Comparison of ENCODE assay signal across 8 mouse cellular contexts in genomic region chr11:4134400-4134799, GRCm38 (mm10). TPM values are rescaled to one million over a fixed set of nuclear protein-coding genes. Genes with fewer than 3 reads are reported as not detected.
A peak's percentile ranks its signal among the peaks of the same experiment; 100 is the strongest.
DNase-seq lines count a peak whose midpoint lies in the region; ATAC-seq and TF ChIP-seq lines count a peak whose summit lies in the region.

No protein-coding gene starts in this region.

- H3K9ac ChIP-seq in kidney, embryonic 15.5 days = no peak overlapping the region
- peak overlapping the region; percentile 100 for H3K9ac ChIP-seq in hindbrain, embryonic 16.5 days (ENCODE audit: low read depth, low read length)
- H3K9ac ChIP-seq in midbrain, postnatal 0 days (replicated peaks; ENCODE audit: low read length, poor library complexity, severe bottlenecking) = peak overlapping the region; percentile 99; the same call in 1 of the 2 replicates

- H3K4me3 ChIP-seq in kidney, embryonic 15.5 days (replicated peaks) = peak overlapping the region; percentile 93
- peak overlapping the region; percentile 66 for H3K4me3 ChIP-seq in embryonic facial prominence, embryonic 10.5 days
- no peak overlapping the region for H3K4me3 ChIP-seq in hindbrain, embryonic 16.5 days (ENCODE audit: low read length)
- peak overlapping the region; percentile 90 for H3K4me3 ChIP-seq in midbrain, postnatal 0 days (ENCODE audit: low read depth, low read length)
- H3K4me3 ChIP-seq in lung, adult 2 months (replicated peaks; ENCODE audit: extremely low read depth, low read depth, low read length) = no peak overlapping the region

- TF ChIP-seq CTCF in midbrain, postnatal 0 days (IDR thresholded peaks at IDR 0.05) = no peak
- no peak for TF ChIP-seq CTCF in lung, adult 2 months (IDR thresholded peaks at IDR 0.05; ENCODE audit: insufficient read depth, low read length)

- ATAC-seq in kidney, embryonic 15.5 days (replicated peaks; ENCODE audit: low FRiP score) = no peak
- no peak; the same call in 1 of the 2 replicates for ATAC-seq in hindbrain, embryonic 16.5 days
- ATAC-seq in midbrain, postnatal 0 days (ENCODE audit: low FRiP score) = no peak
- ATAC-seq in erythroid progenitor cell, adult 5-6 weeks (replicated peaks; ENCODE audit: low FRiP score, poor library complexity, severe bottlenecking) = no peak

- DNase-seq in kidney, adult 11 months = no peak
- DNase-seq in embryonic facial prominence, embryonic 10.5 days (ENCODE audit: low spot score) = no peak
- no peak for DNase-seq in midbrain, postnatal 0 days (ENCODE audit: low spot score)
- DNase-seq in layer of hippocampus, postnatal 10 days (ENCODE audit: low spot score in 2 of 2) = no peak
- DNase-seq in lung, adult 2 months = no peak

- H3K27ac ChIP-seq in kidney, embryonic 15.5 days = no peak overlapping the region
- no peak overlapping the region for H3K27ac ChIP-seq in embryonic facial prominence, embryonic 10.5 days (replicated peaks)
- no peak overlapping the region for H3K27ac ChIP-seq in hindbrain, embryonic 16.5 days (ENCODE audit: low read depth, low read length)
- H3K27ac ChIP-seq in midbrain, postnatal 0 days (ENCODE audit: low read depth, low read length) = peak overlapping the region; percentile 97

- no peaks in the 10 kb centered on the region for H3K27me3 ChIP-seq in kidney, embryonic 15.5 days
- no peaks in the 10 kb centered on the region for H3K27me3 ChIP-seq in embryonic facial prominence, embryonic 10.5 days (replicated peaks; ENCODE audit: low read depth, poor library complexity, severe bottlenecking)
- no peaks in the 10 kb centered on the region for H3K27me3 ChIP-seq in hindbrain, embryonic 16.5 days (replicated peaks; ENCODE audit: control insufficient read depth, insufficient read depth, low read length)
- no peaks in the 10 kb centered on the region for H3K27me3 ChIP-seq in midbrain, postnatal 0 days (ENCODE audit: insufficient read depth, low read length)

- peaks cover 14% of the 10 kb centered on the region for H3K4me1 ChIP-seq in kidney, embryonic 15.5 days
- peaks cover 24% of the 10 kb centered on the region for H3K4me1 ChIP-seq in embryonic facial prominence, embryonic 10.5 days
- peaks cover 21% of the 10 kb centered on the region for H3K4me1 ChIP-seq in hindbrain, embryonic 16.5 days (ENCODE audit: control insufficient read depth, insufficient read depth, low read depth, low read length)
- peaks cover 9% of the 10 kb centered on the region; the same call in 1 of the 2 replicates for H3K4me1 ChIP-seq in midbrain, postnatal 0 days (ENCODE audit: insufficient read depth, low read length)
- H3K4me1 ChIP-seq in lung, adult 2 months (ENCODE audit: control insufficient read depth, insufficient read depth, low read length) = peaks cover 14% of the 10 kb centered on the region

- no peaks in the 10 kb centered on the region for H3K9me3 ChIP-seq in kidney, embryonic 15.5 days (replicated peaks)
- H3K9me3 ChIP-seq in embryonic facial prominence, embryonic 10.5 days = no peaks in the 10 kb centered on the region
- H3K9me3 ChIP-seq in hindbrain, embryonic 16.5 days (ENCODE audit: control insufficient read depth, low read length) = no peaks in the 10 kb centered on the region
- no peaks in the 10 kb centered on the region for H3K9me3 ChIP-seq in midbrain, postnatal 0 days (ENCODE audit: low read length)

- 55% methylated on average over 6 of the region's 6 CpGs for WGBS in kidney, embryonic 15.5 days
- WGBS in embryonic facial prominence, embryonic 10.5 days = 62% methylated on average over 6 of the region's 6 CpGs
- 62% methylated on average over 6 of the region's 6 CpGs for WGBS in hindbrain, embryonic 16.5 days
- WGBS in midbrain, postnatal 0 days = 62% methylated on average over 6 of the region's 6 CpGs
- WGBS in lung, adult 2 months = 52% methylated on average over 6 of the region's 6 CpGs

- no peak for TF ChIP-seq POLR2A in lung, adult 2 months (IDR thresholded peaks at IDR 0.05; ENCODE audit: borderline replicate concordance, extremely low read depth, low read depth, low read length)

- H3K36me3 ChIP-seq in kidney, embryonic 15.5 days = peaks cover 18% of the 10 kb centered on the region
- peaks cover 30% of the 10 kb centered on the region for H3K36me3 ChIP-seq in embryonic facial prominence, embryonic 10.5 days (replicated peaks)
- 0 out of 2 replicates have a peak, but pooled peaks cover 2% of the 10 kb centered on the region for H3K36me3 ChIP-seq in hindbrain, embryonic 16.5 days (ENCODE audit: control insufficient read depth, insufficient read depth, low read length)
- peaks cover 15% of the 10 kb centered on the region for H3K36me3 ChIP-seq in midbrain, postnatal 0 days (ENCODE audit: insufficient read depth, low read length)

- H3K4me2 ChIP-seq in kidney, embryonic 15.5 days = peak overlapping the region; percentile 86
- peak overlapping the region; percentile 59 for H3K4me2 ChIP-seq in hindbrain, embryonic 16.5 days (ENCODE audit: low read length)
- H3K4me2 ChIP-seq in midbrain, postnatal 0 days (ENCODE audit: low read depth, low read length, poor library complexity, severe bottlenecking) = peak overlapping the region; percentile 74

RNA-seq across cellular contexts. Expression of gene Rnf215, which starts 0.6 kb away (rescaled TPM):
- 27.4 and 28.2 TPM in 2 replicates for polyA plus RNA-seq in kidney, embryonic 15.5 days (2015; fragmentation: Nextera tagmentation; extraction: Ambion mirVana)
- 21.2 and 22.8 TPM in 2 replicates for polyA plus RNA-seq in embryonic facial prominence, embryonic 10.5 days (2016; fragmentation: Nextera tagmentation; extraction: Ambion mirVana)
- 50.0 and 52.4 TPM in 2 replicates for polyA plus RNA-seq in hindbrain, embryonic 16.5 days (2015; fragmentation: Nextera tagmentation; extraction: Ambion mirVana)
- total RNA-seq in midbrain, postnatal 0 days (2014; rRNA removed) = 93.8 and 112 TPM in 2 replicates
- polyA plus RNA-seq in midbrain, postnatal 0 days (2015; fragmentation: Nextera tagmentation; extraction: Ambion mirVana) = 49.2 and 52.9 TPM in 2 replicates
- 10 to 100 TPM; 47.7 to 49.4 TPM for total RNA-seq in layer of hippocampus, postnatal 10 days (2021)
- total RNA-seq in erythroid progenitor cell, adult 5-6 weeks (2015; ENCODE audit: low replicate concordance) = 2.9 and 6.3 TPM in 2 replicates
- total RNA-seq in erythroid progenitor cell, adult 5-6 weeks (2017; ENCODE audit: low replicate concordance) = 15.9 and 34.0 TPM in 2 replicates
- polyA plus RNA-seq in lung, adult 2 months (2012; rRNA removed) = 60.6 and 69.2 TPM in 2 replicates

RNA-seq across cellular contexts. Expression of gene Sec14l2, which starts 11.2 kb away (rescaled TPM):
- 1.3 and 2.2 TPM in 2 replicates for polyA plus RNA-seq in kidney, embryonic 15.5 days (2015; fragmentation: Nextera tagmentation; extraction: Ambion mirVana)
- polyA plus RNA-seq in embryonic facial prominence, embryonic 10.5 days (2016; fragmentation: Nextera tagmentation; extraction: Ambion mirVana) = 1.7 and 2.0 TPM in 2 replicates
- polyA plus RNA-seq in hindbrain, embryonic 16.5 days (2015; fragmentation: Nextera tagmentation; extraction: Ambion mirVana) = 6.6 and 7.0 TPM in 2 replicates
- total RNA-seq in midbrain, postnatal 0 days (2014; rRNA removed) = 8.2 and 13.2 TPM in 2 replicates
- polyA plus RNA-seq in midbrain, postnatal 0 days (2015; fragmentation: Nextera tagmentation; extraction: Ambion mirVana) = 5.5 and 6.9 TPM in 2 replicates
- total RNA-seq in layer of hippocampus, postnatal 10 days (2021) = 10 to 100 TPM; 24.3 to 26.8 TPM
- total RNA-seq in erythroid progenitor cell, adult 5-6 weeks (2015; ENCODE audit: low replicate concordance) = 13.0 and 17.6 TPM in 2 replicates
- total RNA-seq in erythroid progenitor cell, adult 5-6 weeks (2017; ENCODE audit: low replicate concordance) = 41.5 and 46.1 TPM in 2 replicates
- polyA plus RNA-seq in lung, adult 2 months (2012; rRNA removed) = 8.2 and 10.7 TPM in 2 replicates

RNA-seq across cellular contexts. Expression of gene Ccdc157, which starts 25.7 kb away (rescaled TPM):
- polyA plus RNA-seq in kidney, embryonic 15.5 days (2015; fragmentation: Nextera tagmentation; extraction: Ambion mirVana) = 7.2 and 9.0 TPM in 2 replicates
- polyA plus RNA-seq in embryonic facial prominence, embryonic 10.5 days (2016; fragmentation: Nextera tagmentation; extraction: Ambion mirVana) = 7.2 and 8.0 TPM in 2 replicates
- polyA plus RNA-seq in hindbrain, embryonic 16.5 days (2015; fragmentation: Nextera tagmentation; extraction: Ambion mirVana) = 9.1 and 10.9 TPM in 2 replicates
- 22.0 and 23.3 TPM in 2 replicates for total RNA-seq in midbrain, postnatal 0 days (2014; rRNA removed)
- polyA plus RNA-seq in midbrain, postnatal 0 days (2015; fragmentation: Nextera tagmentation; extraction: Ambion mirVana) = 9.0 and 10.7 TPM in 2 replicates
- total RNA-seq in layer of hippocampus, postnatal 10 days (2021) = 10 to 100 TPM; 13.4 to 14.6 TPM
- total RNA-seq in erythroid progenitor cell, adult 5-6 weeks (2015; ENCODE audit: low replicate concordance) = 0.42 and 0.72 TPM in 2 replicates
- 1.5 and 5.8 TPM in 2 replicates for total RNA-seq in erythroid progenitor cell, adult 5-6 weeks (2017; ENCODE audit: low replicate concordance)
- 17.6 and 19.8 TPM in 2 replicates for polyA plus RNA-seq in lung, adult 2 months (2012; rRNA removed)

RNA-seq across cellular contexts. Expression of gene Sf3a1, which starts 25.8 kb away (rescaled TPM):
- 57.8 and 61.7 TPM in 2 replicates for polyA plus RNA-seq in kidney, embryonic 15.5 days (2015; fragmentation: Nextera tagmentation; extraction: Ambion mirVana)
- polyA plus RNA-seq in embryonic facial prominence, embryonic 10.5 days (2016; fragmentation: Nextera tagmentation; extraction: Ambion mirVana) = 102 and 105 TPM in 2 replicates
- polyA plus RNA-seq in hindbrain, embryonic 16.5 days (2015; fragmentation: Nextera tagmentation; extraction: Ambion mirVana) = 38.7 and 52.4 TPM in 2 replicates
- total RNA-seq in midbrain, postnatal 0 days (2014; rRNA removed) = 46.0 and 49.6 TPM in 2 replicates
- polyA plus RNA-seq in midbrain, postnatal 0 days (2015; fragmentation: Nextera tagmentation; extraction: Ambion mirVana) = 34.2 and 37.3 TPM in 2 replicates
- total RNA-seq in layer of hippocampus, postnatal 10 days (2021) = 10 to 100 TPM; 61.1 to 72.9 TPM
- total RNA-seq in erythroid progenitor cell, adult 5-6 weeks (2015; ENCODE audit: low replicate concordance) = 42.2 and 60.4 TPM in 2 replicates
- 23.9 and 24.6 TPM in 2 replicates for total RNA-seq in erythroid progenitor cell, adult 5-6 weeks (2017; ENCODE audit: low replicate concordance)
- 27.0 and 28.2 TPM in 2 replicates for polyA plus RNA-seq in lung, adult 2 months (2012; rRNA removed)

RNA-seq across cellular contexts. Expression of gene Mtfp1, which starts 39.2 kb away (rescaled TPM):
- polyA plus RNA-seq in kidney, embryonic 15.5 days (2015; fragmentation: Nextera tagmentation; extraction: Ambion mirVana) = 15.9 and 16.0 TPM in 2 replicates
- polyA plus RNA-seq in embryonic facial prominence, embryonic 10.5 days (2016; fragmentation: Nextera tagmentation; extraction: Ambion mirVana) = 14.6 and 15.6 TPM in 2 replicates
- polyA plus RNA-seq in hindbrain, embryonic 16.5 days (2015; fragmentation: Nextera tagmentation; extraction: Ambion mirVana) = 14.6 and 15.7 TPM in 2 replicates
- 13.5 and 17.7 TPM in 2 replicates for total RNA-seq in midbrain, postnatal 0 days (2014; rRNA removed)
- polyA plus RNA-seq in midbrain, postnatal 0 days (2015; fragmentation: Nextera tagmentation; extraction: Ambion mirVana) = 15.4 and 19.6 TPM in 2 replicates
- total RNA-seq in layer of hippocampus, postnatal 10 days (2021) = 10 to 100 TPM; 62.5 to 66.0 TPM
- 4.0 and 10.1 TPM in 2 replicates for total RNA-seq in erythroid progenitor cell, adult 5-6 weeks (2015; ENCODE audit: low replicate concordance)
- total RNA-seq in erythroid progenitor cell, adult 5-6 weeks (2017; ENCODE audit: low replicate concordance) = 2.8 and 8.0 TPM in 2 replicates
- 8.9 TPM in 2 replicates for polyA plus RNA-seq in lung, adult 2 months (2012; rRNA removed)

Comparison
In these comparisons a context has a peak if more than half of its experiments do, and no peak if none do; other contexts are left out.
1. H3K4me3 ChIP-seq: peak in kidney, embryonic 15.5 days (single experiment), embryonic facial prominence, embryonic 10.5 days (single experiment) and midbrain, postnatal 0 days (single experiment); none in hindbrain, embryonic 16.5 days (single experiment) and lung, adult 2 months (single experiment).
2. Peak in every context shown above with its lines, with median percentiles within 50 percentile points of each other: H3K4me2 ChIP-seq.